8 mouse cellular contexts compared by ENCODE assay signal in genomic region chr12:57194609-57195008, GRCm38 (mm10). TPM values are rescaled to one million over a fixed set of nuclear protein-coding genes. Genes with fewer than 3 reads are reported as not detected.
DNase-seq lines count a peak whose midpoint lies in the region; ATAC-seq lines count a peak whose summit lies in the region.

No protein-coding gene starts in this region.

- no peaks in the 10 kb centered on the region for H3K36me3 ChIP-seq in forebrain, embryonic 13.5 days (ENCODE audit: poor library complexity, severe bottlenecking)
- no peaks in the 10 kb centered on the region for H3K36me3 ChIP-seq in forebrain, embryonic 12.5 days (replicated peaks)
- H3K36me3 ChIP-seq in forebrain, embryonic 16.5 days (ENCODE audit: control insufficient read depth, insufficient read depth), result no peaks in the 10 kb centered on the region
- no peaks in the 10 kb centered on the region for H3K36me3 ChIP-seq in lung, embryonic 15.5 days

- WGBS in forebrain, embryonic 13.5 days, result 32% methylated on average over 3 of the region's 3 CpGs
- 42% methylated on average over 3 of the region's 3 CpGs for WGBS in forebrain, embryonic 12.5 days
- WGBS in forebrain, embryonic 16.5 days, result 26% methylated on average over 3 of the region's 3 CpGs
- 19% methylated on average over 3 of the region's 3 CpGs for WGBS in lung, embryonic 15.5 days

- H3K27ac ChIP-seq in forebrain, embryonic 13.5 days, result no peak overlapping the region
- no peak overlapping the region for H3K27ac ChIP-seq in forebrain, embryonic 12.5 days
- H3K27ac ChIP-seq in forebrain, embryonic 16.5 days (ENCODE audit: low read length), result no peak overlapping the region
- no peak overlapping the region for H3K27ac ChIP-seq in lung, embryonic 15.5 days

- H3K4me1 ChIP-seq in forebrain, embryonic 13.5 days, result peaks cover 14% of the 10 kb centered on the region
- peaks cover 12% of the 10 kb centered on the region; the same call in 1 of the 2 replicates for H3K4me1 ChIP-seq in forebrain, embryonic 12.5 days
- peaks cover 9% of the 10 kb centered on the region for H3K4me1 ChIP-seq in forebrain, embryonic 16.5 days (replicated peaks; ENCODE audit: control insufficient read depth, insufficient read depth, low read length)
- H3K4me1 ChIP-seq in lung, embryonic 15.5 days, result no peaks in the 10 kb centered on the region; the same call in 1 of the 2 replicates

- peak; percentile 50; the same call in 1 of the 2 replicates for ATAC-seq in forebrain, embryonic 13.5 days
- no peak for ATAC-seq in forebrain, embryonic 12.5 days (ENCODE audit: low FRiP score)
- peak; percentile 38; the same call in 1 of the 2 replicates for ATAC-seq in forebrain, embryonic 16.5 days
- ATAC-seq in lung, embryonic 15.5 days (ENCODE audit: borderline replicate concordance, extremely low read depth, low FRiP score, low TSS enrichment), result peak; percentile 74; the same call in 1 of the 2 replicates

- H3K4me2 ChIP-seq in forebrain, embryonic 13.5 days, result no peak overlapping the region
- H3K4me2 ChIP-seq in forebrain, embryonic 12.5 days, result no peak overlapping the region
- no peak overlapping the region for H3K4me2 ChIP-seq in forebrain, embryonic 16.5 days (ENCODE audit: low read length)
- no peak overlapping the region for H3K4me2 ChIP-seq in lung, embryonic 15.5 days

- DNase-seq in urinary bladder, postnatal 14 days (ENCODE audit: low spot score), result peak; percentile 3
- DNase-seq in urinary bladder, adult 2 months (ENCODE audit: low spot score), result no peak
- DNase-seq in urinary bladder, postnatal 4 days (ENCODE audit: low spot score in 2 of 2), result no peak
- DNase-seq in right cerebral cortex, postnatal 4 days, result no peak

- H3K9me3 ChIP-seq in forebrain, embryonic 13.5 days (replicated peaks), result no peaks in the 10 kb centered on the region
- H3K9me3 ChIP-seq in forebrain, embryonic 12.5 days, result no peaks in the 10 kb centered on the region
- no peaks in the 10 kb centered on the region for H3K9me3 ChIP-seq in forebrain, embryonic 16.5 days (ENCODE audit: control insufficient read depth, low read length)
- H3K9me3 ChIP-seq in lung, embryonic 15.5 days, result no peaks in the 10 kb centered on the region

- no peak overlapping the region for H3K4me3 ChIP-seq in forebrain, embryonic 13.5 days
- no peak overlapping the region for H3K4me3 ChIP-seq in forebrain, embryonic 12.5 days (replicated peaks)
- no peak overlapping the region for H3K4me3 ChIP-seq in forebrain, embryonic 16.5 days (replicated peaks; ENCODE audit: low read length)
- no peak overlapping the region for H3K4me3 ChIP-seq in lung, embryonic 15.5 days

- no peak overlapping the region for H3K9ac ChIP-seq in forebrain, embryonic 13.5 days
- H3K9ac ChIP-seq in forebrain, embryonic 12.5 days, result no peak overlapping the region
- no peak overlapping the region for H3K9ac ChIP-seq in forebrain, embryonic 16.5 days (replicated peaks; ENCODE audit: low read depth, low read length)
- H3K9ac ChIP-seq in lung, embryonic 15.5 days, result no peak overlapping the region

- H3K27me3 ChIP-seq in forebrain, embryonic 13.5 days, result peaks cover 17% of the 10 kb centered on the region
- peaks cover 24% of the 10 kb centered on the region for H3K27me3 ChIP-seq in forebrain, embryonic 12.5 days
- peaks cover 8% of the 10 kb centered on the region for H3K27me3 ChIP-seq in forebrain, embryonic 16.5 days (replicated peaks; ENCODE audit: control insufficient read depth, insufficient read depth, low read length)
- H3K27me3 ChIP-seq in lung, embryonic 15.5 days, result peaks cover 10% of the 10 kb centered on the region; the same call in 1 of the 2 replicates

RNA-seq across cellular contexts. Expression of gene Slc25a21, which starts 2.7 kb away (rescaled TPM):
- 0.31 and 0.42 TPM in 2 replicates for polyA plus RNA-seq in forebrain, embryonic 13.5 days (2015; fragmentation: Nextera tagmentation; extraction: Ambion mirVana)
- 0.42 and 0.66 TPM in 2 replicates for polyA plus RNA-seq in forebrain, embryonic 12.5 days (2016; fragmentation: Nextera tagmentation; extraction: Ambion mirVana)
- polyA plus RNA-seq in urinary bladder, adult 2 months (2012; rRNA removed), result 0.37 and 0.47 TPM in 2 replicates
- polyA plus RNA-seq in forebrain, embryonic 16.5 days (2015; fragmentation: Nextera tagmentation; extraction: Ambion mirVana), result not detected in 2 replicates
- polyA plus RNA-seq in lung, embryonic 15.5 days (2015; fragmentation: Nextera tagmentation; extraction: Ambion mirVana), result 0.43 and 0.54 TPM in 2 replicates

RNA-seq across cellular contexts. Expression of gene Prps1l3, which starts 35.6 kb away (rescaled TPM):
- polyA plus RNA-seq in forebrain, embryonic 13.5 days (2015; fragmentation: Nextera tagmentation; extraction: Ambion mirVana), result 51.7 and 56.0 TPM in 2 replicates
- polyA plus RNA-seq in forebrain, embryonic 12.5 days (2016; fragmentation: Nextera tagmentation; extraction: Ambion mirVana), result 65.3 and 65.4 TPM in 2 replicates
- polyA plus RNA-seq in urinary bladder, adult 2 months (2012; rRNA removed), result 19.9 and 23.6 TPM in 2 replicates
- 39.2 and 46.6 TPM in 2 replicates for polyA plus RNA-seq in forebrain, embryonic 16.5 days (2015; fragmentation: Nextera tagmentation; extraction: Ambion mirVana)
- 72.3 and 75.5 TPM in 2 replicates for polyA plus RNA-seq in lung, embryonic 15.5 days (2015; fragmentation: Nextera tagmentation; extraction: Ambion mirVana)

RNA-seq across cellular contexts. Expression of gene Mipol1, which starts 35.6 kb away (rescaled TPM):
- 6.1 and 7.6 TPM in 2 replicates for polyA plus RNA-seq in forebrain, embryonic 13.5 days (2015; fragmentation: Nextera tagmentation; extraction: Ambion mirVana)
- polyA plus RNA-seq in forebrain, embryonic 12.5 days (2016; fragmentation: Nextera tagmentation; extraction: Ambion mirVana), result 8.1 and 9.4 TPM in 2 replicates
- polyA plus RNA-seq in urinary bladder, adult 2 months (2012; rRNA removed), result 15.5 and 18.4 TPM in 2 replicates
- 6.6 and 7.5 TPM in 2 replicates for polyA plus RNA-seq in forebrain, embryonic 16.5 days (2015; fragmentation: Nextera tagmentation; extraction: Ambion mirVana)
- 8.4 and 8.5 TPM in 2 replicates for polyA plus RNA-seq in lung, embryonic 15.5 days (2015; fragmentation: Nextera tagmentation; extraction: Ambion mirVana)
